In genomic region chr3:96474909-96475655, GRCm38 (mm10) we compare ENCODE assay signal across 9 mouse cellular contexts. TPM values are rescaled to one million over a fixed set of nuclear protein-coding genes. Genes with fewer than 3 reads are reported as not detected.
DNase-seq lines count a peak whose midpoint lies in the region; ATAC-seq and TF ChIP-seq lines count a peak whose summit lies in the region.
"Had no signal": no experiment of that assay in that cellular context is flagged by ENCODE, and none has a peak within 500 bp of the region (broad histone marks: within the 10 kb centered on the region; RNA-seq: fewer than 3 reads in every experiment).

No protein-coding gene starts in this region.

- H3K9me3 ChIP-seq in forebrain, embryonic 12.5 days, result no peaks in the 10 kb centered on the region
- no peaks in the 10 kb centered on the region for H3K9me3 ChIP-seq in limb, embryonic 15.5 days

- peaks cover 68% of the 10 kb centered on the region for H3K27me3 ChIP-seq in forebrain, embryonic 12.5 days
- H3K27me3 ChIP-seq in limb, embryonic 15.5 days, result peaks cover 44% of the 10 kb centered on the region

- no peak for TF ChIP-seq CTCF in layer of hippocampus, adult 2 months (conservative IDR thresholded peaks at IDR 0.05)

- ATAC-seq in forebrain, embryonic 12.5 days (ENCODE audit: low FRiP score), result no peak
- ATAC-seq in limb, embryonic 15.5 days (ENCODE audit: insufficient number of reproducible peaks, low FRiP score, low TSS enrichment, low read depth), result no peak

- no peaks in the 10 kb centered on the region for H3K36me3 ChIP-seq in forebrain, embryonic 12.5 days (replicated peaks)
- no peaks in the 10 kb centered on the region for H3K36me3 ChIP-seq in limb, embryonic 15.5 days

- no peak for DNase-seq in layer of hippocampus, adult 2 months (ENCODE audit: low spot score in 2 of 2)
- DNase-seq in layer of hippocampus, postnatal 25 days (ENCODE audit: extremely low spot score in 1 of 2, low spot score in 1 of 2), result no peak
- peak; percentile 44 for DNase-seq in retina, postnatal 1 day
- DNase-seq in T-cell, adult 2 months (ENCODE audit: low spot score), result no peak
- DNase-seq in ovary, postnatal 10 days (ENCODE audit: low spot score), result no peak
- no peak for DNase-seq in urinary bladder, postnatal 4 days (ENCODE audit: low spot score in 2 of 2)
- DNase-seq: lung, adult 18-20 months had no signal

- peak overlapping the region; percentile 81 for H3K4me2 ChIP-seq in forebrain, embryonic 12.5 days
- H3K4me2 ChIP-seq in limb, embryonic 15.5 days, result peak overlapping the region; percentile 61

- WGBS in forebrain, embryonic 12.5 days, result 2% methylated on average over 44 of the region's 44 CpGs
- 3% methylated on average over 44 of the region's 44 CpGs for WGBS in limb, embryonic 15.5 days

- H3K9ac ChIP-seq in forebrain, embryonic 12.5 days, result peak overlapping the region; percentile 50
- 0 out of 2 replicates have a peak overlapping the region, but pooled peaks have one; percentile 15 for H3K9ac ChIP-seq in limb, embryonic 15.5 days

- no peak overlapping the region for H3K27ac ChIP-seq in layer of hippocampus, adult 2 months
- no peak overlapping the region for H3K27ac ChIP-seq in forebrain, embryonic 12.5 days
- H3K27ac ChIP-seq in limb, embryonic 15.5 days, result no peak overlapping the region

- peaks cover 10% of the 10 kb centered on the region for H3K4me1 ChIP-seq in forebrain, embryonic 12.5 days
- H3K4me1 ChIP-seq in limb, embryonic 15.5 days, result peaks cover 6% of the 10 kb centered on the region

- peak overlapping the region; percentile 13; the same call in 1 of the 2 replicates for H3K4me3 ChIP-seq in layer of hippocampus, adult 2 months
- peak overlapping the region; percentile 38 for H3K4me3 ChIP-seq in forebrain, embryonic 12.5 days (replicated peaks)
- H3K4me3 ChIP-seq in limb, embryonic 15.5 days, result peak overlapping the region; percentile 37

RNA-seq across cellular contexts. Expression of gene BC107364, which starts 23.0 kb away (rescaled TPM):
- total RNA-seq in layer of hippocampus, adult 2 months (2021), result not detected
- total RNA-seq in layer of hippocampus, postnatal 25 days (2021), result not detected
- polyA plus RNA-seq in forebrain, embryonic 12.5 days (2016; fragmentation: Nextera tagmentation; extraction: Ambion mirVana), result not detected in 2 replicates
- 0.22 and 0.55 TPM in 2 replicates for polyA plus RNA-seq in limb, embryonic 15.5 days (2015; fragmentation: Nextera tagmentation; extraction: Ambion mirVana)

RNA-seq across cellular contexts. Expression of gene Hfe2, which starts 49.9 kb away (rescaled TPM):
- under 1 TPM in 1 of 2 experiments, not detected in 1; 0.23 TPM for total RNA-seq in layer of hippocampus, adult 2 months (2021)
- total RNA-seq in layer of hippocampus, postnatal 25 days (2021), result under 1 TPM in 1 of 2 experiments, not detected in 1; 0.12 TPM
- 0.54 and 0.84 TPM in 2 replicates for polyA plus RNA-seq in forebrain, embryonic 12.5 days (2016; fragmentation: Nextera tagmentation; extraction: Ambion mirVana)
- polyA plus RNA-seq in limb, embryonic 15.5 days (2015; fragmentation: Nextera tagmentation; extraction: Ambion mirVana), result 8.7 and 18.4 TPM in 2 replicates
